Mouse (Mus musculus): Measurements from ENCODE around the gene Dhcr24. TPM values are rescaled to one million over a fixed set of nuclear protein-coding genes. Genes with fewer than 3 reads are reported as not detected.
A peak's percentile ranks its signal among the peaks of the same experiment; 100 is the strongest.

Gene Dhcr24
- polyA plus RNA-seq, 1 experiment from 2014 or later: 6.5 TPM

DNA sequence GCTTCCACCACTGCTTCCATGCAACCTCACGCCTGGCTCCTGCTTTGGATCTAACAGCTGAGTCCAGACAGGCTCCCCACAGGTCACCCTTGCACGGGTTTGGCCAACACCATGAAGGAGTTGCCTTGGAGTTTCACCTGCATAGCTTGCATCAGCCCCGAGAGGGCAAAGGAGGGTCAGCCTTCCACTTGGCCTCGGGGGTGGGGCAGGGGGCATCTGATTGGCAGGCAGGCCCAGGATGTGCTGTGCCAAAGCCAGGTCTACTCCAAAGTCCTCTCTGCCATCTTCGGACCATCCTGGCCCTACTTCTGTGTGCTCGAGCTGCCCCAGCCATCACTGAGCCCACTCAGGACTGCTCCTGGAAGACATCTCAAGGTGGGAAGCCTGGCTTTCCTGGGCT, 26.2 kb downstream of the Dhcr24 start:
- H3K27ac ChIP-seq: peak overlapping the region; percentile 21; the same call in 1 of the 2 replicates
- no peak overlapping the region for H3K4me2 ChIP-seq
- H3K4me3 ChIP-seq (replicated peaks): no peak overlapping the region
- H3K4me1 ChIP-seq (replicated peaks): peaks cover 28% of the 10 kb centered on the region
- ATAC-seq (ENCODE audit: low read depth) (no peak), DNase-seq (no peak)
- H3K36me3 ChIP-seq: peaks cover 79% of the 10 kb centered on the region
- no peak overlapping the region for H3K9ac ChIP-seq
- H3K9me3 ChIP-seq (replicated peaks): no peaks in the 10 kb centered on the region
- H3K27me3 ChIP-seq: no peaks in the 10 kb centered on the region
- WGBS (ENCODE audit: insufficient replicate concordance): 74% methylated on average over 6 of the region's 6 CpGs

- peaks cover 52% of the 10 kb centered on the region for H3K36me3 ChIP-seq
- H3K4me1 ChIP-seq (replicated peaks): no peaks in the 10 kb centered on the region
- DNase-seq: no peak
- no peak overlapping the region for H3K4me3 ChIP-seq (replicated peaks)
- no peak overlapping the region for H3K4me2 ChIP-seq
- no peak overlapping the region for H3K27ac ChIP-seq
- no peak overlapping the region for H3K9ac ChIP-seq
- no peaks in the 10 kb centered on the region for H3K9me3 ChIP-seq (replicated peaks)
- no peaks in the 10 kb centered on the region for H3K27me3 ChIP-seq
- no peak for ATAC-seq (ENCODE audit: low read depth)
- 68% methylated on average over 9 of the region's 9 CpGs for WGBS (ENCODE audit: insufficient replicate concordance)
These were observed 29.3 kb downstream of the Dhcr24 start for GRCm38 (mm10) chr4:106590142-106590541.

DNA sequence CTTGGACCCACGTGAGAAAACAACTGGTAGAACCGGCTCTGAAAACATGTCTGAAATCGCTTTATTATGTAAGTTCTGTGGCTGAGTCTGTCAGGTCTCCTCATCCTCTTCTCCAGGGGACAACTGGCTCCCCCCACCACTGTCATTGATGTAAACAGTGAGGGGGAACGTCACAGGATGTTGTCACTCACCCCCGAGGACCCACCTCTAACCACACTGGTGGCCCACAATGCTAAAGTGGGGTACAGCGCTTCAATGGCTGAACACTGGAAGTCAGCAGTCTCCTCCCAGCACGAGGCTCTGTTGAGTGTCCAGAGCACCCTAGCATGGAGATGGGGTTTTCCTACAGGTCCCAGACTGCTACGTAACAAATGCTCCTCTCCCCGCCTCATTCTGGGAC, 30.0 kb downstream of the Dhcr24 start:
- Histone ChIP-seq H3K4me1 (replicated peaks) (0 out of 2 replicates have a peak, but pooled peaks cover 4% of the 10 kb centered on the region), H3K4me2 (no peak overlapping the region), H3K27ac (no peak overlapping the region), H3K36me3 (peaks cover 44% of the 10 kb centered on the region), H3K9ac (no peak overlapping the region), H3K4me3 (replicated peaks) (no peak overlapping the region), H3K27me3 (no peaks in the 10 kb centered on the region), H3K9me3 (replicated peaks) (no peaks in the 10 kb centered on the region)
- 73% methylated on average over 9 of the region's 9 CpGs for WGBS (ENCODE audit: insufficient replicate concordance)
- DNase-seq: no peak
- ATAC-seq (ENCODE audit: low read depth): no peak

- DNase-seq: no peak
- Histone ChIP-seq H3K27me3 (no peaks in the 10 kb centered on the region), H3K4me2 (no peak overlapping the region), H3K27ac (no peak overlapping the region), H3K9me3 (replicated peaks) (no peaks in the 10 kb centered on the region), H3K4me1 (replicated peaks) (0 out of 2 replicates have a peak, but pooled peaks cover 4% of the 10 kb centered on the region), H3K9ac (no peak overlapping the region), H3K4me3 (replicated peaks) (no peak overlapping the region), H3K36me3 (peaks cover 18% of the 10 kb centered on the region)
- 52% methylated on average over 7 of the region's 7 CpGs for WGBS (ENCODE audit: insufficient replicate concordance)
- ATAC-seq (ENCODE audit: low read depth): no peak
These were observed 32.8 kb downstream of the Dhcr24 start for GRCm38 (mm10) chr4:106593636-106594035.

- no peak overlapping the region for H3K4me2 ChIP-seq
- 0 out of 2 replicates have a peak, but pooled peaks cover 6% of the 10 kb centered on the region for H3K4me1 ChIP-seq (replicated peaks)
- no peaks in the 10 kb centered on the region for H3K27me3 ChIP-seq
- H3K27ac ChIP-seq: no peak overlapping the region
- H3K4me3 ChIP-seq (replicated peaks): no peak overlapping the region
- no peaks in the 10 kb centered on the region for H3K9me3 ChIP-seq (replicated peaks)
- no peaks in the 10 kb centered on the region for H3K36me3 ChIP-seq
- H3K9ac ChIP-seq: no peak overlapping the region
- no peak for DNase-seq
- WGBS (ENCODE audit: insufficient replicate concordance): 48% methylated on average over 3 of the region's 3 CpGs
- ATAC-seq (ENCODE audit: low read depth): no peak
These were observed 35.4 kb downstream of the Dhcr24 start for GRCm38 (mm10) chr4:106596200-106596599.

DNA sequence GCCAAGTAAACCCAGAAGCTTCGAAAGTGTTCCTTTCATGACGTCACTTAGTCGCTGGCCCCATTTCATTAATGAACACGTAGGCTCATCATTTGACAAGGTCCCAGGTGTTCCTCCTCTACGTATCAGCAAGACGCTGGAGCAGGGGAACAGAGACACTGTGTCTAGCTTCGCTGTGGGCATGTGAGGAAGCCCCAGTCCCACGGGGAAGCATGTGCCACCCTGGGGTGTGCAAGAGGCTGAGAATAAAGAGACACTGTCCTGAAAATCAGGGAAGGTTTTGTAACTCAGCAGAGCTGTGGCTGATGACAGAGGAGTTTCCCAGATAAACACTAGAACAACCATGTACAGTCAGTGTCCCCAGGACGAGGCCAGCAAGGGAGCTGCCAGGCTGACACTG, 36.2 kb downstream of the Dhcr24 start:
- ATAC-seq (ENCODE audit: low read depth) (no peak), DNase-seq (no peak)
- Histone ChIP-seq H3K27me3 (no peaks in the 10 kb centered on the region), H3K9ac (no peak overlapping the region), H3K36me3 (no peaks in the 10 kb centered on the region), H3K9me3 (replicated peaks) (no peaks in the 10 kb centered on the region), H3K4me1 (replicated peaks) (0 out of 2 replicates have a peak, but pooled peaks cover 6% of the 10 kb centered on the region), H3K4me3 (replicated peaks) (no peak overlapping the region), H3K4me2 (no peak overlapping the region), H3K27ac (no peak overlapping the region)
- 67% methylated on average over 9 of the region's 9 CpGs for WGBS (ENCODE audit: insufficient replicate concordance)

- 0 out of 2 replicates have a peak, but pooled peaks cover 3% of the 10 kb centered on the region for H3K9me3 ChIP-seq (replicated peaks)
These were observed 36.9 kb downstream of the Dhcr24 start for GRCm38 (mm10) chr4:106597741-106598140.

GRCm38 (mm10) chr4:106599415-106599814, 38.6 kb downstream of the Dhcr24 start:
- H3K27me3 ChIP-seq: no peaks in the 10 kb centered on the region
- no peak overlapping the region for H3K4me3 ChIP-seq (replicated peaks)
- 0 out of 2 replicates have a peak, but pooled peaks cover 3% of the 10 kb centered on the region for H3K9me3 ChIP-seq (replicated peaks)
- no peak overlapping the region for H3K9ac ChIP-seq
- WGBS (ENCODE audit: insufficient replicate concordance): 26% methylated on average over 1 of the region's 1 CpGs
- no peak overlapping the region for H3K27ac ChIP-seq
- DNase-seq: no peak
- H3K4me1 ChIP-seq (replicated peaks): 0 out of 2 replicates have a peak, but pooled peaks cover 6% of the 10 kb centered on the region
- no peaks in the 10 kb centered on the region for H3K36me3 ChIP-seq
- no peak for ATAC-seq (ENCODE audit: low read depth)
- no peak overlapping the region for H3K4me2 ChIP-seq

More at GRCm38 (mm10) chr4:106597741-106598140, 36.9 kb downstream of the Dhcr24 start:
- Histone ChIP-seq H3K36me3 (no peaks in the 10 kb centered on the region), H3K27me3 (no peaks in the 10 kb centered on the region), H3K4me2 (no peak overlapping the region), H3K4me3 (replicated peaks) (no peak overlapping the region), H3K9ac (no peak overlapping the region), H3K27ac (no peak overlapping the region), H3K4me1 (replicated peaks) (0 out of 2 replicates have a peak, but pooled peaks cover 6% of the 10 kb centered on the region)
- 69% methylated on average over 4 of the region's 4 CpGs for WGBS (ENCODE audit: insufficient replicate concordance)
- ATAC-seq (ENCODE audit: low read depth) (no peak), DNase-seq (no peak)

- 59% methylated on average over 4 of the region's 4 CpGs for WGBS (ENCODE audit: insufficient replicate concordance)
- no peak for DNase-seq
These were observed 39.9 kb downstream of the Dhcr24 start for GRCm38 (mm10) chr4:106600770-106601169.

DNA sequence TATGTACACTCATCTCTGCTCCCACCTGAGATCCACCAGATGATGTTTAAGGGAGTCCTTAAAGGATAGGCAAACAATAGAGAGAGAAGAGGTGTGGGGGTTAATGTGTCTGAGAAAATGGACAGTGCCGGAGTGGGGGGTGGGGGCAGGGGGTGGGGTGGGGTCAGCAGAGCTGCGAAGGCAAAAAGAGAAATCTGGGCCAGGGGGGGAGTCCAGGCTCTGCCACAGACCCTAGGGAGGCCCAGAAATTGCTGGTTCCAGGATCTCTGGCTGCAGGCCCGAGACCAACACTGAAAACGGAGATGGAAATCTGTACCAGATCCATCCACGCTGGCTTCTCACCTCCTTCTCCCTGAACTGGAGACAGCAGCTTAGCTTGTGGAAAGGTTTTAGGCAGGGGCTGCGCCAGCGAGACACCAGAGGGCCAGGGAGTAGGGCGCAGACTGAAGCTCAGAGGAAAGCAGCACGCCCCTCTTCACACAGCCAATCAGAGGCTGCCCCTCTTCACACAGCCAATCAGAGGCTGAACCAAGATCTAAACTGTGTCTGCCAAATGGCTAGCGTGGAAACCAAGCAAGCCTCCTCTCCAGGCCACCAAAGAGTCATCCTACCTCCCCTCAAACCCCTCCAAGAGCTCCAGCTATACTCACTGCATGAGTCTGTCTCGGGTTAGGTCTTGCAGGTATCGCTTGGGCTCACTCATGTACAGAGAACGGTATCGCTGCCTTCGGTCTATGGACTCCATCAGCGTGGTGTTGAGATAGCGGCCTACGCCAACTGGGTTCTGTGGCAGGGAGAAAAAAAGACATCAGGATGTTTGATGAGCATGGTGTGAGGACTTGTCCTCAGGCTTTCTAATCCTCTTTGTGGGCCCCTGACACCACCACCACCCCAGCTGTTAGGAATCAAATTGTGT, 46.1 kb downstream of the Dhcr24 start:
- Histone ChIP-seq H3K9me3 (replicated peaks) (0 out of 2 replicates have a peak, but pooled peaks cover 3% of the 10 kb centered on the region), H3K36me3 (no peaks in the 10 kb centered on the region), H3K4me1 (replicated peaks) (peaks cover 8% of the 10 kb centered on the region), H3K27me3 (0 out of 2 replicates have a peak, but pooled peaks cover 7% of the 10 kb centered on the region), H3K4me3 (replicated peaks) (0 out of 2 replicates have a peak overlapping the region, but pooled peaks have one; percentile 22), H3K9ac (no peak overlapping the region), H3K27ac (no peak overlapping the region), H3K4me2 (peak overlapping the region; percentile 44)
- DNase-seq (no peak), ATAC-seq (ENCODE audit: low read depth) (peak; percentile 90)
- 43% methylated on average over 18 of the region's 18 CpGs for WGBS (ENCODE audit: insufficient replicate concordance)

More at GRCm38 (mm10) chr4:106600770-106601169, 39.9 kb downstream of the Dhcr24 start:
- no peak overlapping the region for H3K9ac ChIP-seq
- H3K27ac ChIP-seq: no peak overlapping the region
- no peaks in the 10 kb centered on the region for H3K36me3 ChIP-seq
- ATAC-seq (ENCODE audit: low read depth): no peak
- no peak overlapping the region for H3K4me2 ChIP-seq
- H3K27me3 ChIP-seq: no peaks in the 10 kb centered on the region
- H3K4me3 ChIP-seq (replicated peaks): no peak overlapping the region
- H3K9me3 ChIP-seq (replicated peaks): 0 out of 2 replicates have a peak, but pooled peaks cover 3% of the 10 kb centered on the region
- 0 out of 2 replicates have a peak, but pooled peaks cover 3% of the 10 kb centered on the region for H3K4me1 ChIP-seq (replicated peaks)

DNA sequence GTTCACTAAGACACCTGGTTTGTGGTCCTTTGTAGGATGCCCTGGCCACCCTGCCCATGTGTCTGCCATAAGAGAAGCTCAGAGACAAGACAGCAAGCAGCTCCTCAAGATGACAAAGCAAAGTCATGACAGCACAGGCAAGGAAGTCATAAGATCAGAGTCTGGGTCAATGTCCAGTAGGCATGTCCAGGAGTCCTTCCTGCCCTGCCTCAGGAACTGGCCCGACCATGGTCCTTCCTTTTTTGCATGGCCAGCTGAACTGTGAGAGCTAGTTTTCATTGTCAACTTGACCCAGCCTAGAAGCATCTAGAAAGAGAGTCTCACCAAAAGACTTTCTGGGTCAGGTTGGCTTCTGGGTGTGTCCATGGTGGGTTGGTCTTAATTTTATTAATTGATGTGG, 47.1 kb downstream of the Dhcr24 start:
- DNase-seq: no peak

More for the DNA sequence above, 47.1 kb downstream of the Dhcr24 start:
- H3K9ac ChIP-seq: no peak overlapping the region
- ATAC-seq (ENCODE audit: low read depth): no peak
- no peak overlapping the region for H3K4me3 ChIP-seq (replicated peaks)
- WGBS (ENCODE audit: insufficient replicate concordance): 50% methylated on average over 1 of the region's 1 CpGs
- H3K36me3 ChIP-seq: no peaks in the 10 kb centered on the region
- no peak overlapping the region for H3K4me2 ChIP-seq
- no peaks in the 10 kb centered on the region for H3K9me3 ChIP-seq (replicated peaks)
- H3K27me3 ChIP-seq: 0 out of 2 replicates have a peak, but pooled peaks cover 7% of the 10 kb centered on the region
- H3K27ac ChIP-seq: no peak overlapping the region
- H3K4me1 ChIP-seq (replicated peaks): peaks cover 11% of the 10 kb centered on the region
